Mouse (Mus musculus) telencephalon, adult 2 months (tissue): ENCODE data around the gene Nub1.

Experiments
- DNase-seq: peaks from one replicate; pipeline ENCODE4 v3.0.0-alpha.2; 2011; ENCODE audit warnings: low read depth, low spot score

Nub1 gene

GRCm38 (mm10) chr5:24701271-24701670, 15.9 kb downstream of the Nub1 start:
- DNase-seq = no peak

- DNase-seq = no peak
Observed at GRCm38 (mm10) chr5:24704615-24705014, 19.3 kb downstream of the Nub1 start.

DNA sequence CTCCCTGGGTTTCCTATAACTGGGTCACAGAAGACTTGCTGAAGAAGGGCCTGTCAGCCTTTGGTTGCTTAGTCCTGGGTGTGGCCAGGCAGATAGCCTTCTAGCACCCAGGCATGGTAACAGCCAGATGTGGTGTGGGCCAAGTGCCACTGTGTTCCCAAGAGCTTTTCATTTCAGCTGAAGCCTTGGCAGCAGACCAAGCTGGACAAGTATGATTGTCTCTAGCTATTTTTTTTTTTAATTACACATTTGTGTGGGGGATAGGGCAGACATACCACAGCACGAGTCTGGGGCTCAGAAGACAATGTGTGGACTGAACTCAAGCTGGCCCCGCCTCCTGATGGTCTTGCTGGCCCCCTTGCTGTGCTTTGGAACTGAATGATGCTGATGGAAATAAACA, 24.6 kb downstream of the Nub1 start:
- no peak for DNase-seq

DNA sequence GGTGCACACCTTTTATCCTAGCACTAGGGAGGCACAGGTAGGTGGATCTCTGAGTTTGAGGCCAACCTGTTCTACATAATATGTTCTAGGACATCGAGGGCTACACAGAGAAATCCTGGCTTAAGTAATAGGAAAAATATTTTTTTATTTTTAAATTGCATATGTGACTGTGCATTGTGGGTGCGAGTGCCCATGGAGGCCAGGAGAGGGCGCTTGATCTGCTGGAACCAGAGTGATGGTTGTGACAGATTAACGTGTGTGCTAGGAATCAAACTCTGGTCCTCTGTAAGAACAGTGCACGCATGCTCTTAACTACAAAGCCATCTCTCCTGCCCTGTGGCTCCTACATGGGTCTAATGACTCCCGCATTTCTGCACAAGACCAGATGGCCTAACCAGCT, 26.3 kb downstream of the Nub1 start:
- DNase-seq = no peak

- DNase-seq = no peak
Observed at GRCm38 (mm10) chr5:24713199-24713598, 27.9 kb downstream of the Nub1 start.

GRCm38 (mm10) chr5:24713987-24714386, 28.7 kb downstream of the Nub1 start:
- no peak for DNase-seq

GRCm38 (mm10) chr5:24718076-24718475, 32.7 kb downstream of the Nub1 start:
- DNase-seq = no peak

- no peak for DNase-seq
Observed at GRCm38 (mm10) chr5:24719852-24720251, 34.5 kb downstream of the Nub1 start.

- no peak for DNase-seq
Observed at GRCm38 (mm10) chr5:24723527-24724269, 38.4 kb downstream of the Nub1 start.

DNA sequence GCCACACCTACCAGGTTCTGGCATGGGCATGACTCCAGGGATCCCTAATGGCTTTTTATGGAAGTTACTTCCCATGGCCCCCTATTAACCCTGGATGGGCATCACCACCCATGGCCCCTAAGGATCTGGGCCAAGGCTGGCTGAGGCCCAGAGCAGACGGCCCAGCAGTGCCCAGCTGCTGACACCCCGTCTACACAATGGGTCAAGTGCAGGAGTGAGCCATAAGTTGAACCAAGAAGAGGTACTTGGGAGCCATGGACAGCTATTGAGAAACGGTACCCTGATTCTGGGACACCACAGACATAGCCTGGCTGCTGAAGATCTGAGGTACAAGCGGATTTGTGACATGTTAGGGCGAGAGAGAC, 38.9 kb downstream of the Nub1 start:
- DNase-seq = no peak

- no peak for DNase-seq
Observed at GRCm38 (mm10) chr5:24724805-24725204, 39.5 kb downstream of the Nub1 start.

- no peak for DNase-seq
Observed at GRCm38 (mm10) chr5:24725897-24726296, 40.6 kb downstream of the Nub1 start.

GRCm38 (mm10) chr5:24726901-24727836, 41.8 kb downstream of the Nub1 start:
- no peak for DNase-seq

DNA sequence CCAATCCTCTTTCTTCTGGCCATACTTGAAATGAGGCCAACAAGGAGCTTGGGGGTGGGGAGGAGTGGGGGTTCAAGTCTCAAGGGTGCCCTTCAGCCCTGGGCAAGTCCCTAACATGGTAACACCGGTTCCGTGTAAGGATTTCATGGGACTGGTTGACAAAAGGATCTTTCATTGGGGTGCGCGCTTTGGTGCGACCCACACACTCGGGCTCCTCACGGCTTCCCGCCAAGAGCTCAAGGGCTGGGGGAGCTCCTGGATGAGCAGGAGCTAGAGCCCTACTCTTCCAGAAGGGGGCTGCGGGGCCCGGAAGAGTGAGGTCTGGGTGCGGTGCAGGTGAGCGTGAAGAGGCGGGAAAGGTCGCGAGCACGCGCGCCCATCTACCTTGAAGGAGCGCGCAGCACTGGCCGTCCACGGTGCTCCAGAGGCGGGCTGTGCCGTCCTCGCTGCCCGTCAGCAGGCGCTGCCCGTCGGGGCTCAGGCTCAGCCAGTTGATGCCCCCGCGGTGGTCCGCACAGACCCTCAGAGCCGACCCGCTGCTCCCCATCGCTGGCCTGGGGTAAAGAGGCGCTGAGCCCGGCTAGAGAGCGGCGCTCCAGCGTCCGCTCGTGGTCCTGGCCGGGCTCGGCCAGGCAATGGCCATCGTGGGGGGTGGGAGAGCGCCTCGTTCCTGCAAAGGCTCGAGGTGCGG, 44.6 kb downstream of the Nub1 start:
- no peak for DNase-seq

DNA sequence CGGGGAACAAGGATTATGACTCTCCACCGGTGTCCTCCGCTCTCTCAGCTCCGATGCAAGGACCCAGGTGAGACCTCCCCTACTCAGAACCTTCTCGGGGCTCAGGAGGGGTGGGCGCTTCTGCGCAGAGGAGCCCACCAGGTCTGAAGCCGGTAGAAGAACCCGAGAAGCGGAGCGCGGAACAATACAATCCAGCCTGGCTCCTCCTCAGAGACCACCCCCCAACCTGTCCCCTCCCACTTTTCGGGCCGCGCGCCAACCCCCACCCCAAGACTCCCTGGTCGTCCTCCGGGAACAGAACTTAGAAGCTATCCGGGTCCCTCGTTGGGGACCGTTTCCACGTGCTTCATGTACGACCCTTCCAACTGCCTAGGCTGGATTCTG, 45.1 kb downstream of the Nub1 start, which contains the start of gene Wdr86:
Gene Wdr86 (minus strand): TSS at position 240 of the 384 bp plus-strand sequence.
- DNase-seq = no peak

DNA sequence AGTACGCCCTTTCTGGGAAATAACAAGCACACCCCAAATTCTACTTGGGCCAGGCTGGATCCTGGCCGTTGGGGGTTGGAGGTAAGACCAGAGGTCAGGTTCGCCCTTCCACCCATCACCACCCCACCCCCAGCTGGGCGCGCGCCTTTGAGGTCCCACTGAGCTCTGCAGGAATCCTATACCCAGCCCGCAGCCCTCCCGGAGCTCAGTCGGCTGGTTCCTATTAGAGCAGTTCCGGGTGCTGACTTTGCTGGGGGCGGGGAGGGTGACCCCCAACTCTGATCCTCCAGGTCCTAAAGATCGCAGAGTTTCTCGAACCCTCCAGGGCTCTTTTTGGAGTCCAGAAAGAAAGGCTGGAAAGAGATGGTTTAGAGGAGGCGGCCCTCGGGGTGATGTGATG, 45.7 kb downstream of the Nub1 start:
- no peak for DNase-seq

GRCm38 (mm10) chr5:24733134-24733533, 47.8 kb downstream of the Nub1 start:
- no peak for DNase-seq

GRCm38 (mm10) chr5:24733771-24734426, 48.6 kb downstream of the Nub1 start:
- no peak for DNase-seq

DNA sequence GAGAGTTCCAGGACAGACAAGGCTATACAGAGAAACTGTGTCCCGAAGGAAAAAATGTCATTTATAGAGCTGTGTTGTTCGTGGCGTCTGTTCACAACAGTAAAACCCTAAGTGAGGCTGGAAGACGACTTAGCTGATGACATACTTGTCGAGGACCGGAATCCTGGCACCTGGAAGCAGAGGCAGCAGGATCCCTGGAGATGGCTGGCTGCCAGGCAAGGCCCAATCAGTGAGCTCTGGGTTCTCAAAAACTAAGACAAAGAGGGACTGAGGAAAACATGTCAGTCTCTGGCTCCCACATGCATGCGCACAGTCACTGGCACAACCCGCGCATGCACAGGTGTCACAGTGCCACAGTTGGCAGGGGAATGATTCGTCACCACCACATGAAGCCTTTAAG, 52.3 kb downstream of the Nub1 start:
- no peak for DNase-seq

GRCm38 (mm10) chr5:24738517-24738916, 53.2 kb downstream of the Nub1 start:
- no peak for DNase-seq

- DNase-seq = no peak
Observed at GRCm38 (mm10) chr5:24739141-24739753, 53.9 kb downstream of the Nub1 start.
